In the genomic region with DNA sequence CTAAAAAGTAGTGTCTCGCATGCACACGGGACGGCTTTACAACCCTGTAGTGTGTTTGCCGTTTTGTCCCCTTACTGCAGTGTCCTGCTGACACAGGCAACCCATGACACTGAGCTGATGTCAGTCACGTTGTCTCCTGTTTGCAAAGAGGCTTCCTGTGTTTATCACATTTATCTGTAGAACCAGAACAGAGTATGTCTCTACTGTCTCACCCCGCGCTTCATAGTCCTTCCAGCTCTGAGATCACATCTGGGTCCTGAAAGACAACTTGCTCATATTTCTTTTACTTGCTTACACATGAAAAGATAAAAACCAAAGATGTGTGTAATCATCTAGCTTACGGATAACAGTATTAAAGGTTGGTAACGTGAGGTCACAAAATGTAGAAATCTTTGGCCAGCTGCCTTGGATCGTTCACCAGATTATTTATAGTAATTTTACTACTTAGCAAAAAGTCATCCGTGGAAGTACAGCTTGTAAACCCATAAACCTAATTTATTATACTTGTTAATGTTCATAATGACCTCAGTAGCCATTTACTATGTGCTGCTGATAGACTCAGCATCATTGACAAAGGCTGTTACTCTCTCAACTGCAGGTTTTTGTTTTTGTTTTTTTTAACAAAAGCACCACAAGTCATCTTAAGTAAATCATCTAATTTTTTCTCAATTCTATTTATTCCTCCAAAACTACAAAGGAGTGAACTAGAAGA, we compare ENCODE assay signal across 14 mouse cellular contexts. TPM values are rescaled to one million over a fixed set of nuclear protein-coding genes. Genes with fewer than 3 reads are reported as not detected.
A peak's percentile ranks its signal among the peaks of the same experiment; 100 is the strongest.
DNase-seq lines count a peak whose midpoint lies in the region; ATAC-seq and TF ChIP-seq lines count a peak whose summit lies in the region.
"Had no signal": no experiment of that assay in that cellular context is flagged by ENCODE, and none has a peak within 500 bp of the region (broad histone marks: within the 10 kb centered on the region; RNA-seq: fewer than 3 reads in every experiment).

No protein-coding gene starts in this region.

- H3K79me2 ChIP-seq in heart, adult 2 months (replicated peaks; ENCODE audit: control insufficient read depth, insufficient read depth, low read length) = no peaks in the 10 kb centered on the region

- 0 out of 2 replicates have a peak overlapping the region, but pooled peaks have one; percentile 26 for H3K27ac ChIP-seq in heart, adult 2 months
- H3K27ac ChIP-seq in kidney, embryonic 15.5 days = 0 out of 2 replicates have a peak overlapping the region, but pooled peaks have one; percentile 41
- H3K27ac ChIP-seq in lung, postnatal 0 days (ENCODE audit: low read length) = no peak overlapping the region
- H3K27ac ChIP-seq: hindbrain, postnatal 0 days; stomach, embryonic 15.5 days had no signal

- 69% methylated on average over 11 of the region's 11 CpGs for WGBS in heart, adult 2 months
- WGBS in kidney, embryonic 15.5 days = 55% methylated on average over 11 of the region's 11 CpGs
- WGBS in lung, postnatal 0 days = 41% methylated on average over 11 of the region's 11 CpGs

- H3K4me1 ChIP-seq in heart, adult 2 months (ENCODE audit: control insufficient read depth, insufficient read depth, low read length) = no peaks in the 10 kb centered on the region
- peaks cover 7% of the 10 kb centered on the region; the same call in 1 of the 2 replicates for H3K4me1 ChIP-seq in kidney, embryonic 15.5 days
- H3K4me1 ChIP-seq in lung, postnatal 0 days (ENCODE audit: insufficient read depth, low read depth, low read length) = no peaks in the 10 kb centered on the region
- H3K4me1 ChIP-seq: stomach, embryonic 15.5 days had no signal

- no peak for DNase-seq in heart, adult 2 months
- no peak for DNase-seq in heart, postnatal 10 days
- peak; percentile 12 to 44 for DNase-seq in kidney, postnatal 36 days
- DNase-seq in lung, postnatal 0 days (ENCODE audit: low spot score) = peak; percentile 63
- no peak for DNase-seq in heart, postnatal 14 days
- DNase-seq in neural tube, embryonic 10.5 days (ENCODE audit: extremely low spot score, low spot score) = no peak
- DNase-seq: cerebellum, adult 9-11 months; heart, postnatal 36 days; thymus, postnatal 25 days had no signal

- H3K4me2 ChIP-seq in kidney, embryonic 15.5 days = no peak overlapping the region
- H3K4me2 ChIP-seq in lung, postnatal 0 days (replicated peaks; ENCODE audit: low read depth, low read length) = no peak overlapping the region
- H3K4me2 ChIP-seq: stomach, embryonic 15.5 days had no signal

- TF ChIP-seq POLR2A in heart, adult 2 months (IDR thresholded peaks at IDR 0.05; ENCODE audit: insufficient read depth, low read depth, low read length) = no peak

- H3K36me3 ChIP-seq in heart, adult 2 months (ENCODE audit: control insufficient read depth, insufficient read depth, low read length) = peaks cover 12% of the 10 kb centered on the region
- H3K36me3 ChIP-seq in kidney, embryonic 15.5 days = peaks cover 20% of the 10 kb centered on the region; the same call in 1 of the 2 replicates
- H3K36me3 ChIP-seq in lung, postnatal 0 days (ENCODE audit: insufficient read depth, low read length) = no peaks in the 10 kb centered on the region
- H3K36me3 ChIP-seq: stomach, embryonic 15.5 days had no signal

- no peak overlapping the region for H3K9ac ChIP-seq in heart, adult 2 months (ENCODE audit: low read depth, low read length)
- H3K9ac ChIP-seq in kidney, embryonic 15.5 days = no peak overlapping the region
- no peak overlapping the region for H3K9ac ChIP-seq in lung, postnatal 0 days (replicated peaks; ENCODE audit: low read depth)
- H3K9ac ChIP-seq: stomach, embryonic 15.5 days had no signal

- ATAC-seq in kidney, embryonic 15.5 days (replicated peaks; ENCODE audit: low FRiP score) = peak; percentile 52; the same call in 1 of the 2 replicates
- peak; percentile 86 for ATAC-seq in lung, postnatal 0 days
- ATAC-seq in megakaryocyte-erythroid progenitor cell, adult 5-6 weeks (replicated peaks; ENCODE audit: low FRiP score, low TSS enrichment, poor library complexity, severe bottlenecking) = no peak
- ATAC-seq: hindbrain, postnatal 0 days had no signal

- no peak for TF ChIP-seq EP300 in heart, adult 2 months (IDR thresholded peaks at IDR 0.05; ENCODE audit: insufficient read depth, low read depth, low read length)
- peak; percentile 72 for TF ChIP-seq EP300 in lung, postnatal 0 days (IDR thresholded peaks at IDR 0.05)

- H3K4me3 ChIP-seq in heart, adult 2 months = no peak overlapping the region
- no peak overlapping the region for H3K4me3 ChIP-seq in kidney, embryonic 15.5 days (replicated peaks)
- no peak overlapping the region for H3K4me3 ChIP-seq in lung, postnatal 0 days (ENCODE audit: low read depth, low read length)
- H3K4me3 ChIP-seq: erythroblast, embryonic 14.5 days; stomach, embryonic 15.5 days had no signal

- no peaks in the 10 kb centered on the region for H3K27me3 ChIP-seq in heart, adult 2 months (ENCODE audit: control insufficient read depth, insufficient read depth, low read length)
- no peaks in the 10 kb centered on the region for H3K27me3 ChIP-seq in kidney, embryonic 15.5 days
- H3K27me3 ChIP-seq in lung, postnatal 0 days (replicated peaks; ENCODE audit: insufficient read depth, low read length) = no peaks in the 10 kb centered on the region
- H3K27me3 ChIP-seq: stomach, embryonic 15.5 days had no signal

- no peaks in the 10 kb centered on the region for H3K9me3 ChIP-seq in kidney, embryonic 15.5 days (replicated peaks)
- no peaks in the 10 kb centered on the region for H3K9me3 ChIP-seq in lung, postnatal 0 days (ENCODE audit: low read length)
- H3K9me3 ChIP-seq: stomach, embryonic 15.5 days had no signal

- TF ChIP-seq CTCF in heart, adult 2 months (IDR thresholded peaks at IDR 0.05) = peak; percentile 1; the same call in 1 of the 2 replicates
- TF ChIP-seq CTCF in lung, postnatal 0 days (IDR thresholded peaks at IDR 0.05) = no peak

- intact Hi-C loops in heart, adult 2 months (cut with DNase I) = no loop called here
- intact Hi-C loops in heart, postnatal 10 days (cut with DNase I) = no loop called here
- intact Hi-C loops in heart, postnatal 14 days (cut with DNase I) = no loop called here

RNA-seq across cellular contexts. Expression of a gene that starts 22.4 kb away (rescaled TPM):
- total RNA-seq in heart, adult 2 months (2021) = 10 to 100 TPM; 56.2 to 59.1 TPM
- 17.2 and 31.1 TPM in 2 replicates for polyA plus RNA-seq in heart, adult 2 months (2012; rRNA removed)
- 10 to 100 TPM; 55.2 to 58.0 TPM for total RNA-seq in heart, postnatal 10 days (2021)
- 20.6 and 26.7 TPM in 2 replicates for polyA plus RNA-seq in kidney, embryonic 15.5 days (2015; fragmentation: Nextera tagmentation; extraction: Ambion mirVana)
- polyA plus RNA-seq in lung, postnatal 0 days (2015; fragmentation: Nextera tagmentation; extraction: Ambion mirVana) = 46.3 and 52.1 TPM in 2 replicates
- total RNA-seq in megakaryocyte-erythroid progenitor cell, adult 5-6 weeks (2014; fragmentation: Nextera tagmentation) = 7.4 and 21.6 TPM in 2 replicates
- 10.1 and 24.6 TPM in 2 replicates for total RNA-seq in megakaryocyte-erythroid progenitor cell, adult 5-6 weeks (2017)
- 10 to 100 TPM; 47.5 to 60.7 TPM for total RNA-seq in heart, postnatal 14 days (2021)

Comparison
In these comparisons a context has a peak if more than half of its experiments do, and no peak if none do; other contexts are left out.
1. DNase-seq: peak in kidney, postnatal 36 days (2 of 2) and lung, postnatal 0 days (single experiment); none in heart, adult 2 months (0 of 2), heart, postnatal 10 days (0 of 2), heart, postnatal 14 days (0 of 2) and neural tube, embryonic 10.5 days (single experiment).